Mouse (Mus musculus): ENCODE measurements around the gene Padi1.

Padi1 gene

DNA sequence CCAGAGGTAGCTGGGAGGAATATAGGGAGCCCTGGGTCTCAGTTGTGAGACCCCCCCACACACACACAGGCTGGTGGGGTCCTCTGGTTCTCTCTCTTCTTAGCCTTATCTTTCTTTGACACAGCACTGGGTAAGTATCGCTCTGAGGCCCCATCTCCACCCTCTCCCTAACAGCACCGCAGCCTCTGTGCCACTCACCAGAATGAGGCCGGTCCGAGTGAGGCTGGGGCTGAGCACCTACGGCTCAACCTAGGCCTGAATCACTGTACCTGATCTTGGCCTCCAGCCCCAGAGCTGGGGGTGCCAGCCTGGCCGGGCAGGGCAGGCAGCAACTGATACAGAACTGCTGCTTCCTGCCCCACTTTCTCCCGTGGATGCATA lies 15.2 kb upstream of the Padi1 start:
- no peak for DNase-seq

DNA sequence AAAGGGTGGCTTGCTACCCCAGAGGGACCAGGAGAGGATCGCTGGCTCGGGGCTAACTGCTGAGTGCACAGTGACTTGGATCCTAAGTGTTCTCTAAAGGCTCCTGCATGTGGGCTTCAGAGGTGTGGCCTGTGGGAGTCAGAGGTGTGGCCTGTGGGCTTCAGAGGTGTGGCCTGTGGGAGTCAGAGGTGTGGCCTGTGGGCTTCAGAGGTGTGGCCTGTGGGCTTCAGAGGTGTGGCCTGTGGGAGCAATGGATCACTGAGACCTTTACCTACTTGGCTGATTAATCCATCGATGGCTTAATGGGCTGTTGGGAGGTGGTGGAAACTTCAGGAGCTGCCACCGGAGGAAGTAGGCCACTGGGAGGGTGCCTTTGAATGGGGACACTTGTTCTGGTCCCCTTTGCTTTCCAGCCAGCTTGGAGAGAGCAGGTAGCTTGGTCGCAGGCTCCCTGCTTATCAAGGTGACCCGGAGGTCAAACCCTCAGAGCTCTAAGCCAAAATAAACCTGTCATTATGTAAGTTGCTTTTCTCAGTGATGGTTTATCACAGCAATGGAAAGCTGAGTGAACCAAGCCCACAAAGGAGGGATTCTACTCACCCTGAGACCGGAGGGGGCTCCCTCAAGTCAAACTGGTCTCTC lies 14.7 kb upstream of the Padi1 start:
- no peak for DNase-seq

DNA sequence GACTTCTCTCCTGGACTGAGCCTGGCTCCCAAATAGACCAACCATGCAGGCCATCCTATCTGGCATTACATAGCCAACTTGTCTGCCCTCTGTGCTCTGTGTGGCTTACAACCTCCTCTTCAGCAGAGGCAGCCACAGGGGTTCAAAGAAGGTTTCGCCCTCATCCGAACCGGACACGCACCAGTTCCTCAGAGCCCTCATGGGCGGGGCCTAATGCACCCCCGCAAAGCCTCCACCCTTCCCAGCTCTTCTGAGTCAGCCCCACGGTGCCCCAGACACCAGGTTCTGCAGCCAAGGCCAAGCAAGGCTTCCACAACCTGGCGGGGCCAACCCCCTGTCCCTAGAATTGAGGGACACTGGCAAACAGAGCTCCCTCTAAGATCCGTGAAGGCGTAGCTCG lies 13.7 kb upstream of the Padi1 start:
- DNase-seq, result no peak

DNA sequence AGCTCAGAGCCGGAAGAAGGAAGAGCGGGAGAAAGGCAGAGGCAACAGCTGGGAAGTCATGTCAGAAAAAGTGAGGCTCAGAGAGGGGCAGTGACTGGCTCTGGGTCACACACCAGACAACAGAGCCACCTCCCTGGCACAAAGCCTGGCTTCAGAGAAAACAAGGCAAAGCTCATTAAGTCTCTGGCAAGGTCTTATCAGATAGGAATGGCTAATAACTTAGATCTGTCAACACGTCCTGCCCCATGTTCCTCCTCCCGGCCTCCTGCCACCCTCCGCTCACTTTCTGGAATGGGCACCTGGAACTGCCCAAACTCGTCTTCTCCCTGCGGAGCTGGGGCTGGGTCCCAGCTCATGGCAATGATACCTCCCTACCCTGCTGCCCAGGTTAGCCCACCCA lies 12.2 kb upstream of the Padi1 start:
- no peak for DNase-seq

DNA sequence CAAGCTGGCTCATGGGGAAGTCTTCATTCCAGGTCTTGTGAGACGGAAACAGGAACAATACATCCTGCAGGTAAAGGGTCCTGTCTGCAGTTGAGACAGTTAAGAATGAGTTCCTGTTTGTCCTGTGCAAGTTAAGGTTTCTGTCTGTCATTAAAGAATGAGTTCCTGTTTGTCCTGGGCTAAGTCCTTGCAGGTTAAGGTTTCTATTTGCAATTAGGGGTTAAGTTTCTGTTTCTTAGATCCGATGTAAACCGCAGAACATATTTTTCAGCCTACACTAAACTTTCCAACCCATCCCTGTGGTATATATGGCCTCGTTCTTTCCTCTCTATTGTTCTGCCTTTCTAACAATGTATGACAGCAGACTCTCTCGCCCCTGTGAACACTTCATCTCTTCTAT lies 11.5 kb upstream of the Padi1 start:
- DNase-seq, result no peak

DNA sequence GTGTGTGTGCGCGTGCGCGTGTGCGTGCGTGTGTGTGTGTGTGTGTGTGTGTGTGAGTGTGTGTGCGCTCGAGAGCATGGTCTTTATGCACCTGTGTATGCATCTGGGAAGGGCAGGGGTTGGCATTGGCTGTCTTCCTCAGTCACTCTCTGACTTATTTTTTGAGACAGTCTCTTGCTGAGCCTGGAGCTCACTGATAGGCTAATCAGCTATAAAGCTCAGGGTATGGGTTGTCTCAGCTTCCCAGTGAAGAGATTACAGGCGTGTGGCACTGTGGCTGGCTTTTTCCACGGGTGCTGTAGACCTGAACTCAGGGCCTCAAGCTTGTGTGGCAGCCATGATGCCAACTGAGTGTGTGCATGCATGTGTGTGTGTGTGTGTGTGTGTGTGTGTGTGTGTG lies 9.6 kb upstream of the Padi1 start:
- DNase-seq, result no peak

DNA sequence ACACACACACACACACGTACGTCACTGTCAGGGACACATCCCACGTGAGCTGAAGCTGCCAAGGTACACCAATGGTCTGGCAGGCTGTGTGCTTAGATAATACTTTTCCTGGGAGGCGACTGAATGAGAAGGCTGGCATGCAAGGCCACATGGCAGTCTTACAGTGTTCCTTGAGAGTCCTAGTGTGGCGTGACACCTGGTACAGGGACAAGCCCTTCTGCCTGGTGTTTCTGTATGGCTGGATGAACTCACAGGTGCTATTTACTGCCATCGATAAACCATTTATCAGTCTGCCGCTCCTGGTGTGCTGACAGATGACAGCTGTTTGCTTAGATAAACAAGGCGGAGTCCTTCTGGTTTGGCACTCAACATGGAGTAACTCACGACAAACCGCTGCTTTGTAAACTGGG lies 8.9 kb upstream of the Padi1 start:
- DNase-seq, result no peak

DNA sequence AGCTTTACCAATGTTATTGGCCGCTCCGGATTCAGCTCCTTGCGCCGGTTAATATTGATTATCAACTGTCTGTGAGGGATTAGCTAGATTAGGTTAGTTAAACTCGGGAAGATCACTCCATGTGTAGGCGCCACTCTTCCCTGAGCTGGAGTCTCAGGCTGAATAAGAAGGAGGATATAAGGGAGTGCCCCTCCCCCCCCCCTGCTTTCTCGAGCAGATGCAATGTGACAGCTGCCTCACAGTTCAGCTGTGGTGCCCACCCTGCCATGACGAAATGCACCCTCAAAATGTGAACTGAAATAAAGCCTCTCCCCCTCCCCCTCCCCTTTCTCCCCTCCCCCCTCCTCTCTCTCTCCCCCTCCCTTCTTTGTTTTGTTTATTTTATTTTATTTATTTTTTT lies 8.0 kb upstream of the Padi1 start:
- DNase-seq, result no peak

DNA sequence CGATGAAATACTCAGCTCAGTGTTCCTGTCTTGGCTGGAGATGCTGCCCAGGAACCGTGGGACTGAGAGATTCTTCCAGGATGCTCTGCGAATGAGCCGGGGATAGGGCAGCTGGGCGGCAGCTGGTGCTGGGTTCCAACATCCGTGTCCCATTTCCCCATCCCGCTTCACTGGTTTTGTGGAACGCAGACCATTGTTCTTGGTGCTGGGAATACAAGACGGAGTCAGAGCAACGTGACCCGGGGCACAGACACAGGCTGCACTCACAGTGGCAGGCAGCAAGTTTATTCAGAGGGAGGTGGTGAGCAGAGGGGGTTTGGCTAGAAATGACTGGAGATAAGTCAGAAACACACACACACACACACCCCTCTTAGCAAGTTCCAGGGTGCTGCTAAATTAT lies 3.7 kb upstream of the Padi1 start:
- no peak for DNase-seq

DNA sequence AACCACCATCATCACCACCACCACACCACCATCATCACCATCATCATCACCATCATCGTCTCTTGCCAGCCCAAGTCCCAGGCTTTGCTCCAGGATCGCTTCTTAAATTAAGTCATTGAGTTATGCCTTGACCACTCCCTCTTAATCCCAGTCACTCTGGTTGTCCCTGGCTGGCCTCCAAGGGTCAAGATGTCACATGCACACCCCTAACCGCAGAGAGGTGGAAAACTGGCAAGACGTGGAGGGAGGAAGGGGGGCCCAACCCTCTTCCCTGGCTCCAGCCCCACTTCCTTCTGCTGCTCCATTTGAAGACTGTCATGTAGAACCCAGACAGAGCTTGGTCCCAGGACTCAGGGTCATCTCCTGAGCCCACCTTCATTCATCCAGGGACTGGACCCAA lies 587 bp downstream of the Padi1 start:
- DNase-seq, result peak; percentile 45

DNA sequence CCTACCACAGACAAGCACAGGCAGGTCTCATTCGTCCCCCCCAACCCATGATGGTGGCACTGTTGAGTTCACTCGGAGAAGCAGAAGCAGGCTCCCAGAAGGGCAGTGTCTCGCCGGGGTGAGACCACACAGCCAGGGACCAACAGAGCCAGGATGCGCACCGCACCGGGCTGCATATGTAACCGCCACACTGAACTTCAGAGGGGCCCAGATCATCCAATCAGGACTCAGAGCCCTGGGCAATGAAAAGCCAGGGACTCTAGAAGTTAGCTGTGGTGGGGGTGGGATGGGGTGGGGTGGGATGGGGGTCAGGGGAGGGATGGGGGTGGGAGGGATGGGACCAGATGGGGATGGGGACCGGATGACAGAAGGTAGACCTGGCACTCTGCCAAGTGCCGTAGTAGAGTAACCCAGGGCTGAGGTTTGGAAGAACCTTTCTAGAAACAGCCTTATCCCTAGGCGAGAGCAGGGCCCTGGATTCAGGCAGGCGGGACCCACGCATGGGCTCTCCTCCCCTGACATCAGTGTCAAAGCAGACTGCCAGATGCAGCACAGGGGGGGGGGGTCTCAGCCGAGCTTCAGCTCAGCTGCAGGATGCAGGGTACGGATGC lies 1.8 kb downstream of the Padi1 start:
- DNase-seq, result no peak

DNA sequence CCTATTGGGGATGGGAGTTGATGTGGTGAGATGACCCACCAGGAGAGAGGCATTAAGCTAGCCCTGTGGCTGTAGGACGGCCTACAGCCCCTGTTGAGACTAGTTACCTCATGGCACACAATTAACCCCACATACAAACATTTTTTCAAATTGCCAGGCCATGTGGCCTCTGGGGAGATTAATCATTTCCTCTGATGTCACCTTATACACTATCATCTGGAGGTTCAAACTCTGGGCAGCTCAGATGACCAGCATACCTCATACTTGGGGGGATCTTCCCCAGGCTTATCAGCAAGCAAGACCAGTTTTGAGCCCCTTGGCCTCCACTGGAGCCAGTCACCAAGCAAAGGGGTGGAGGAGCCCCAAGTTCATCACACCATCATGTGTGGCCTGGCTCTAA lies 2.7 kb downstream of the Padi1 start:
- no peak for DNase-seq

DNA sequence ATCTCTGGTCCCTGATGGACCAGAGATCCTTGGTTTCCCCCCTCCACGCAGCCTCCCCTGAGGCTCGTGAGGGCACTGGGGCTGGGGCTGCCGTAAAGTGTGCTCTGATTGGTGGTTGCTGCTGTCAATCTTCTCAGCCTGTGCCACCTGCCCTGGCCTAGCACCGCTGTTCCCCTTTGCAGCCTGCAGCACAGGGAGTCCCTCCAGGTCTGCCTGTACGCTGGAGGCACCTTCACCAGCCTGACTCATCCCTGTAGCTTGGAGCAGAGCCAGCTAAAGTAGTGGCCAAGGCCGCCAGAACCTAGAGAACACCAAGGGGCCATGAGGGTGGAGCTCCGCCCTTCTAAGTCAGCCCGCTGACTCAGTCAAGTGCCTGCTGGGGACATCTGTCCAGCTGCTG lies 7.7 kb downstream of the Padi1 start:
- DNase-seq, result peak; percentile 18

DNA sequence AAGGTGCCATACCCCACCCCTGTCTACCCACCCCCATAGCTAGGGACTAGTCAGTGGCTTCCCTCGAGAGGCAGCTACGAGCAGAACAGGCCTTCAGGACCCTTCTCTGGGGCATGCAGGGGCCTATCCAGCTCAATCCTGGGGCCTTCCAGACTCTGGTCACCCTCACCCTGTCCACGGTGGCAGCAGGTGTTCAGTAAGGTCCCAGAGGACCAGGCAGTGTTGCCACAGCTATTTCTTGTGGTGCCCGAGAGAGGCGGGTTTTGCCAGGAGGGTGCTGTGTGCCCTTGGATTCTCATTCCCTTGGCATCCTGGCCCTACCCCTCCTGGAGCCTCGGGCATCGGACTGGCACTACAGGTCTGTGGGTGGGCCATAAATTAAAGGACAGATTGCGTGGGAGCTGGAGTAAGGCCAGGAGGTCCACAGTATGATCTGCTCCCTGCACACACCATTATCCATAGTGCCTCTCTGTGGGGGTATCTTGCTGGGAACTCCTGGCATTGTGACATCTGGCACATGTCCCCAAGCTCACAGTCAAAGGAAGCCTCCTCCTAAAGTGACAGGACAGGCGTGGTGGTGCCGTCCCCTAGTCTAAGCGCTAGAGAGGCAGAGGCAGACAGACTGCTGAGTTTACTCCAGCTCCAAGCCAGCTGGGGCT lies 9.2 kb downstream of the Padi1 start:
- DNase-seq, result no peak

DNA sequence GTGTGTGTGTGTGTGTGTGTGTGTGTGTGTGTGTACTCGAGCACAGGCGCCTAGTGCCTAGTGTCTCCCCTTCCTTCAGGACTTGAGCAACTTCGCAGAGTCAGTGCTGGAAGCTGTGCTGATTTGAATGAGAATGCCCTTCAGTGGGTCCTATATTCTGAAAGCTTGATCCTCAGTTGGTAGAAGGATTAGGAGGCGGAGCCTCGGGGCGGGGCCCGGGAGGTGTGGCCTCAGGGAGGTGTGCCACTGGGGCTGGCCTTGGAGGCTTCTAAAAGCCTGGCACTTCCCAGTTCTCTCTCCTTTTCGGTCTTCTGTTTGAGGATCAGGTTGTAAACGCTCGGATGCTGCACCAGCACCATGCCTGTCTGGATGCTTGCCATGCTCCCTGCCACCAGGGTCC lies 9.9 kb downstream of the Padi1 start:
- peak; percentile 65 for DNase-seq

DNA sequence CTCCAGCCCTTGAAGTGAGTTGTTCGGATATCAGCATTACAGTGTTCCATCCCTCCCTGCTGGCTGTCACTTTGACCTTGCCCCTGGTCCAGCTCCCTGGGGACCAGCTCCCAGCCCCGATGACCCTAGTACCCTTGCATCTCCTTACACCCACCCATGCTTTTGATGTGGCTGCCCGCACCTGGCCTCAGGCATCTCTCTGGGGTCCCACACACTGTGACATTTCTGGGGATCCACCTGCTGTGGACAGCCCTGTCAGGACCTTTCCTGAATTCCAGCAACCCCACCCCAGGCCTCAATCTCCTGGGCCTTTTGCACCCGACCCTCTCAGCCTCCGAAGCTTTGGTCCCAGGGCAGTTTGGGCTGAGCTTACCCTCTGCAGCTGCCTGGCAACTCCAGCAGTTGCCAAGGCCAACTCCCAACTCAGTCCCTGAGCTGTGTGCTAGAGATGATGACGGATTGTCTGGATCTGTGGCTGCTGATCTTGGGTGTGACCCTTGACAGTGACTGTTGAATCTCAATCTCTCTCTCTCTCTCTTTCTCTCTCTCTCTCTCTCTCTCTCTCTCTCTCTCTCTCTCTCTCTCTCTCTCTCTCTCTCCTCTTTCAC lies 11.1 kb downstream of the Padi1 start:
- DNase-seq, result no peak

DNA sequence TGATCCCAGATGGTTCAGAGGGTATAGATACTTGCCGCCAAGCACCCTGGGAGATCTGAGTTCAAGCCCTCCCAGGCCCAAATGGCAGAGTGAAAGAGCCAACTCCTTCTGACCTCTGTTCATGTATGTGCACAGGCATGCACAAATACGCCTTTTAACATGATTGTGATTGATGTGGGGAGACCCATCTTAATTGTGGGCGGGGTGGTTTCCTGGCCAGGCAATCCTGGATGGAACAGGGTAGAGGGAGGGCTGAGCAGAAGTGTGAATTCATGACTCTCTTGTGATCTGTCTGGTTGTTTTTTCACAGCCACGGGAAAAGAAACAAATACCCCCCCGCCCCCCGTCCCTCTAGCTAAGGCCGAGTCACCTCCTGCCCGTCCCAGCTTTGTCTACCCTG lies 12.8 kb downstream of the Padi1 start:
- no peak for DNase-seq

DNA sequence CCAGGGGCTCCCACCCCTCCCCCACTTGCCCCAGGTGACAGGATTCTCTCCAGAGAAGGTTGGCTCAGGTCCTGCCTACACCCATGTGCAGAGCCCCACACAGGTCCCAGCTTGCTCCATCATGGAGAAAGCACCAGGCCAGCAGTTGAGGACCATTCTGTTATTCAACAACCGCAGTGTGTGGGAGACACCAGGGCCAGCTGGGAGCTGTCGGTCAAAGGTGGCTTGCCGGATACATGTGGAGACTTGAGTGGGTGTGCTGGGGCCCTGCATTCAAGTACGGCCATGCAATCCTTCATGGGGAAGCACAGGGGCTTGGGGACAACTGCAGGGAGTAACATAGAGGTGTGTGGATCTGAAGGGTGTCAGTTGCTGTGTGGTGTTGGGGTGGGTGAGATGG lies 13.8 kb downstream of the Padi1 start:
- no peak for DNase-seq

DNA sequence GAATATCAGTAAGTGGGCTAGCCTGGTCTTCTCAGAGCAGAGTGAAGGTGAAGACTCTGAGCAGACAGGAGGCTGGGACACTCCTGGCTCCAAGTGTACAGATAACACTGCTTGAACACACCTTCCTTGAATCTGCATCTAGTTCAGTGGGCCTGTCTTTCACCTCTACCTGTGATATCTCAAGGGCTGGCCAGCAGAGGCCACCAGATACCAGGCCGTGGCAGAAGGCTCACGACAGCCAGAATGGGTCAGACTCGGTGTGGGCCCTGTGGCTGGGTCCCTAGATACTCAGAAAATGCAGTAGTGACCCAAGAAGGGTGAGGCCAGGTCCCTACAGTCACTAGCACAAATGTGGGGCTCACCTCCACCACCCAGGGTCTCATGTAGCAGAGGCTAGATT lies 18.3 kb downstream of the Padi1 start:
- DNase-seq, result no peak

DNA sequence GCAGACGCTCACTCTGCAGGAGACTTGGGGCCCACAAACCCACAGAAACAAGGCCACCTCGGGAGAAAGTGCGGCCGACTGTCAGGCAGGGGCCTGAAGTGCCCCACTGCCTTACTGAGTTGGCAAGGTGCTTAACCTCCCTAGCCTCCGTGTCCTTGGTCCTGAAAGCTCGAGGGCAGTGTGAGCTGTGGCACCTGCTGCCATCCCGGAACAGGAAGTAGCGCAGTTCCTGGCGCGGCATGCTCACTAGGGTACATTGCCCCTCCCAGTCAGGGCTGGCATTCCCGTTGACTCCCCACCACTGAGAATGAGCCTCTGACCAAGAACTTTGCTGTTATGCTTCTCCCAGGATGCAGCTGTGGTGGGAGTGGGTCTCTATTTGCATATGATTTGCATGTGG lies 19.6 kb downstream of the Padi1 start:
- DNase-seq, result no peak

DNA sequence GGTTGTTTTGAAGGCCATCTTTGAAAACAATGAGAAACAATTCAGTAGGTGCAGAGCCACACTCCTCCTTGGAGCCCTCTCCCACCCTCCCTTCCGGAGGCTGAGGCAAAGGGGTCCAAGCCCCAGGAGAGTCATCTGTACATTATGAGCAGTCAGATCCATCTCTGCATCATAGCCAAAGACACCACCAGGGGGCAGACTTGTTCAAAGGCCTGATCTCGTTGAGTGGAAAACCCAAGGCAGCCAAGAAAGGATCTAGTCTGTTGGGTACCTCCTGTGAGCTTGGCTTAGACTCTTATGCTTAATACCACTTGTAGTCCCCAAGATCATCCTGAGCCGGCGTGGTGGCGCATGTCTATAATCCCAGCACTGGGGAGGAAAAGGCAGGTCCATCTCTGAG lies 23.6 kb downstream of the Padi1 start:
- peak; percentile 43 for DNase-seq

DNA sequence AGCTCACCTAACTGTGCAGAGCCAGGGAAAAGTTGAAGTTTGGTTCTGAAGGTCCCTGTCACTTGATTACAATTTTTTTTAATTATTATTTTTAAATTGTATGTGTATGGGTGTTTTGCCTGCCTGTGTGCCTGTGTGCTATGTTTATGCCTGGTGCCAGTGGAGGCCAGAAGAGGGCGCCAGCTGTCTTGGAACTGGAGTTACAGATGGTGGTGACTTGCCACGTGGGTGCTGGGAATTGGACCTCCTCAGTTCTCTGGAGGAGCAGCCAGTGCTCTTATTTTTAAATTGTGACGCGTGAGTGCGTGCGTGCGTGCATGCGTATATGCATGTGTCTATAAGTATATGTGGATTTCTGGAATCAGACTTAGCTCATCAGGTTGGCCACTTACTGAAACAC lies 28.2 kb downstream of the Padi1 start:
- DNase-seq, result no peak

DNA sequence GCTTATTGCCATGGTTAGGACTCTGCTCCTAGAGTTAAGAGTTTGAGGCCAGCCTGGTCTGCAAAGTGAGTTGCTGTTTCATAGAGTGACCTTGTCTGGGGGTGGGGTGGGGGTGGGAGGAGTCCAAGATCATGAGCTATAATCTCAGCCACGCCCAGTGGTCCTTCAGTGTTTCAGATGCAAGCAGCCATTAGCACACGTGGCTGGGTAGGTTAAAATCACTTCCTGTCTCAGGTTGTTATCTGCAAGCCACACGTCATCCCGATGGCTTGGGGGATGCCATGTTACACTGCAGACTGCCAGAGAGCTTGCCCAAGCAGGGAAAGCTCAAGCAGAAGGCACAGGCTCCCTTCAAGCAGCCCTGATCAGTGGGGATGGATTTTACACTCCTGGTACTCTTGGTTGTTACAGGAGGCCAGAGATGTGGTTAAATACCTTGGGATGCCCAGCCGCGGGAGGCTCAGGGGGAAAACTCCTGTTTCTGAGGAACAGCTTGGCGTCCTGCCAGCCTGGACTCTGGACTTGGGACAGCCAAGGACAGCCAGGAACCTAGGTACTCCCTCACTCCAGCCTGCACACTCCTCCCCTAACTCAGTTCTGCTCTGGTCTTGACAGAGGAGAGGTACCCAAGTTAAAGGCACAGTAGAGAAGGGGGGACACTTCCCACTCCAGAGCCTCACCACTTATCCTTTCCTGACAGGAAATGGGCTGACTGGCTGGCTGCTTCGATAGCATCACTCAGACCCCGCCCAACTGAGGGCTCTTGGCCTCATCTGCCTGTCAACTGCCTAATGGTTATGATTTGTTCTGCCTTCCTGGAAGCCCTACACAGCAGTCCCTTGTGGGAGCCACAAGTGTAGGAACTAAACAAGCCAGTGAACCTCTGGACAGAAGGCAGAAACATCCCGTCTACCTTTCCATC lies 29.3 kb downstream of the Padi1 start:
- peak; percentile 76 for DNase-seq
